Mouse (Mus musculus) embryonic facial prominence, embryonic 10.5 days (tissue): ENCODE data around the gene Camkmt. TPM values are rescaled to one million over a fixed set of nuclear protein-coding genes. Genes with fewer than 3 reads are reported as not detected.

Experiments used
- DNase-seq: peaks from one replicate; pipeline ENCODE4 v3.0.0-alpha.2; 2017; ENCODE audit warnings: low spot score
- H3K27ac ChIP-seq: fragments of 300-500 bp; sonication (generic); replicated peaks from 2 replicates; pipeline ENCODE4 v1.5.1; 2016; ENCODE audit warnings: mild to moderate bottlenecking
- H3K27me3 ChIP-seq: fragments of 300-500 bp; sonication (generic); replicated peaks from 2 replicates; pipeline ENCODE4 v1.6.1; 2016; ENCODE audit warnings: low read depth, mild to moderate bottlenecking; ENCODE audit not compliant: poor library complexity, severe bottlenecking
- H3K36me3 ChIP-seq: fragments of 300-500 bp; sonication (generic); replicated peaks from 2 replicates; pipeline ENCODE4 v1.6.1; 2016; ENCODE audit warnings: mild to moderate bottlenecking, moderate library complexity
- H3K4me1 ChIP-seq: fragments of 300-500 bp; sonication (generic); 2 replicates; pipeline ENCODE4 v1.6.1; 2016
- H3K4me3 ChIP-seq: fragments of 300-500 bp; sonication (generic); 2 replicates; pipeline ENCODE4 v1.5.1; 2016; ENCODE audit warnings: mild to moderate bottlenecking, moderate library complexity
- H3K9me3 ChIP-seq: fragments of 300-500 bp; sonication (generic); 2 replicates; pipeline ENCODE4 v1.6.1; 2016; ENCODE audit warnings: mild to moderate bottlenecking
- WGBS: fragments of 180-500 bp; shearing (Covaris S2); methylation state at CpG from one replicate; pipeline ENCODE4 v1.1.7; 2016; 5-methylcytosine and 5-hydroxymethylcytosine counted together
- polyA plus RNA-seq: library from polyadenylated mRNA; unstranded; fragments of >200 nt; fragmentation: Nextera tagmentation; extraction: Ambion mirVana; gene quantifications from 2 replicates; pipeline ENCODE4 v1.2.1, GENCODE M21; 2016

Camkmt gene
- polyA plus RNA-seq, 1 experiment from 2014 or later = 14.2 TPM

GRCm38 (mm10) chr17:85266831-85267422, 176.6 kb downstream of the Camkmt start:
- H3K4me3 ChIP-seq = no peak overlapping the region
- peaks cover 18% of the 10 kb centered on the region for H3K4me1 ChIP-seq
- no peak overlapping the region for H3K27ac ChIP-seq
- DNase-seq = no peak
- H3K36me3 ChIP-seq = no peaks in the 10 kb centered on the region
- 83% methylated on average over 12 of the region's 12 CpGs for WGBS
- H3K9me3 ChIP-seq = no peaks in the 10 kb centered on the region
- H3K27me3 ChIP-seq = no peaks in the 10 kb centered on the region

DNA sequence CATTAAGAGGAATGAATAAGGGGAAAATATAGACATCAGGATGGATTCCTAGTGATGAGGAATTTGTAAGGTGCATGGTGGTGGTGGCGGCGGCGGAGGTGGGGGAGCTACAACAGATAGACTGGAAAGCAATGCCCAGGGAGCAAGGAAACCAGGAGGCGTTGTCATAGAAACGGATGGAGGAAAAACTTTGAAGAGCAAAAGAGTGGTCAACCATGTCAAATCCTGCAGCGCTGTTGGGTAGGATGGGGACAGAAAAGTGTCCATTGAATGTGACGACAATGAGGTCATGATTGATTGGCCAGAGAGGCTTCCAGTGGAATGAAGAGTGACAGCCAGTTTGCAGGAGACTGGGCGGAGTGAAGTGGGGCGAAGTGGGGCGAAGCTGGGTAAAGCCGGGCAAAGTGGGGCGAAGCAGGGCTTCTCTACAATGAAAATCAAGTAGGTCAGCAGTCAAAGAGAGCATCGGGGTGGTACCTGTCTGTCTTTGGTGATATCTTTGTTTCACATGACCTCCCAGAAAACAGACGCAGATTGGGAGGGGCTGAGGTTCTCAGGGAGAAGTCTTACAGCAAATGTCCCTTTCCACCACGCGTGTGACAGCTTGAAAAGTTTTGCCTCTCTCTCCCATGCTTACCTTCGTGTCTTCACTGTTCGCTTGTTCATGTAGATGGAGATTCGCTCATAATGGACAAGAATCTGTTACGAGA, 181.3 kb downstream of the Camkmt start:
- 76% methylated on average over 20 of the region's 20 CpGs for WGBS
- Histone ChIP-seq H3K9me3 (no peaks in the 10 kb centered on the region), H3K4me3 (no peak overlapping the region), H3K27me3 (no peaks in the 10 kb centered on the region), H3K27ac (no peak overlapping the region), H3K4me1 (peaks cover 14% of the 10 kb centered on the region), H3K36me3 (no peaks in the 10 kb centered on the region)
- no peak for DNase-seq

GRCm38 (mm10) chr17:85279720-85280119, 189.4 kb downstream of the Camkmt start:
- no peaks in the 10 kb centered on the region for H3K9me3 ChIP-seq
- WGBS = 89% methylated on average over 7 of the region's 7 CpGs
- no peaks in the 10 kb centered on the region for H3K36me3 ChIP-seq
- H3K4me3 ChIP-seq = no peak overlapping the region
- H3K27ac ChIP-seq = no peak overlapping the region
- DNase-seq = no peak
- no peaks in the 10 kb centered on the region for H3K4me1 ChIP-seq
- no peaks in the 10 kb centered on the region for H3K27me3 ChIP-seq

DNA sequence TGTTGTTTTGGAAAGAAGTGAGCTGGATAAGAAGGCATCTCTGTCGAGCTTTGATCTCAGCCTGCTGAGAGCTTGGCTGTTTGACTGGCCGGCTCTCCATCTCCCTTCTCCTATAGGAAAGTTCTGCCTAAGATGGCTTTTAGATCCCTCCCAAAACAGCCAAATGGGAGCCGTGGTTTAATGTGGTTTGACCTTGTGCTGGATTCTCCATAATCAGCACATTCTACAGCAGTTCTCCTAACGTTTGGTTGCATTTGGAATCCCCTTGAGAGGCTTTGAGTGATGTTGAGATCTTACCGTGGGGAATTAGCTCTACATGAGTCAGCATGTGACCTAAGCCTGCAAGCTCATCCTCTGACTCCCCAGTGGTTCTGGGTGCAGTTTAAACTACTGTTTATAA, 192.1 kb downstream of the Camkmt start:
- WGBS = 73% methylated on average over 5 of the region's 5 CpGs
- H3K4me3 ChIP-seq = no peak overlapping the region
- H3K4me1 ChIP-seq = no peaks in the 10 kb centered on the region
- H3K27ac ChIP-seq = no peak overlapping the region
- no peaks in the 10 kb centered on the region for H3K27me3 ChIP-seq
- no peaks in the 10 kb centered on the region for H3K36me3 ChIP-seq
- no peaks in the 10 kb centered on the region for H3K9me3 ChIP-seq
- no peak for DNase-seq

- Histone ChIP-seq H3K27ac (no peak overlapping the region), H3K36me3 (no peaks in the 10 kb centered on the region), H3K27me3 (no peaks in the 10 kb centered on the region), H3K4me3 (no peak overlapping the region), H3K4me1 (peaks cover 4% of the 10 kb centered on the region; the same call in 1 of the 2 replicates), H3K9me3 (peaks cover 6% of the 10 kb centered on the region)
- no peak for DNase-seq
- 94% methylated on average over 4 of the region's 4 CpGs for WGBS
Measured at GRCm38 (mm10) chr17:85291154-85291553, 200.8 kb downstream of the Camkmt start.

- DNase-seq = no peak
- peaks cover 6% of the 10 kb centered on the region for H3K9me3 ChIP-seq
- no peak overlapping the region for H3K27ac ChIP-seq
- WGBS = 95% methylated on average over 5 of the region's 5 CpGs
- H3K36me3 ChIP-seq = no peaks in the 10 kb centered on the region
- H3K4me3 ChIP-seq = no peak overlapping the region
- no peaks in the 10 kb centered on the region for H3K27me3 ChIP-seq
- peaks cover 4% of the 10 kb centered on the region; the same call in 1 of the 2 replicates for H3K4me1 ChIP-seq
Measured at GRCm38 (mm10) chr17:85291601-85292000, 201.2 kb downstream of the Camkmt start.

GRCm38 (mm10) chr17:85292276-85292675, 201.9 kb downstream of the Camkmt start:
- H3K9me3 ChIP-seq = peaks cover 7% of the 10 kb centered on the region
- no peak overlapping the region for H3K27ac ChIP-seq
- DNase-seq = no peak
- H3K4me1 ChIP-seq = peaks cover 4% of the 10 kb centered on the region; the same call in 1 of the 2 replicates
- no peak overlapping the region for H3K4me3 ChIP-seq
- no peaks in the 10 kb centered on the region for H3K27me3 ChIP-seq
- no peaks in the 10 kb centered on the region for H3K36me3 ChIP-seq
- WGBS = 87% methylated on average over 6 of the region's 6 CpGs

DNA sequence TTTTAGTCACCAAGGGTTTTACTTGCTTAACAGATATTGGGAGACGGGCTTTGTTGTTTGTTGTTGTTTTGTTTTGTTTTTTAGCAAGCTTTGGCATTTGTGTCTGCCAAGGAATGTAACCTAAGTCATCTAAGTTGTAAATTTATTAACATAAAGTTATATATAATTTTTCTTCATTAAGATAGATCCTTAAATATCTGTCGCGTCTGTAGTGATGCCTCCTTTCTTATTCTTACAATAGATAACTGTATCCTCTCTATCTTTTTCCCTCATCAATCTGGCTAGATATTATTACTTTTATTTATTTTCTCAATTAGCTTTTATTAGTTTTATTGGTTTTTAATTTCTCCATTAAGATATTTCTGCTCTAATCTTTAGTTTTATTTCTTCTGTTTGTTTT, 213.3 kb downstream of the Camkmt start:
- no peak overlapping the region for H3K4me3 ChIP-seq
- no peaks in the 10 kb centered on the region for H3K4me1 ChIP-seq
- H3K27ac ChIP-seq = no peak overlapping the region
- no peaks in the 10 kb centered on the region for H3K27me3 ChIP-seq
- H3K36me3 ChIP-seq = no peaks in the 10 kb centered on the region
- no peaks in the 10 kb centered on the region for H3K9me3 ChIP-seq
- DNase-seq = no peak
- WGBS = 96% methylated on average over 3 of the region's 3 CpGs

DNA sequence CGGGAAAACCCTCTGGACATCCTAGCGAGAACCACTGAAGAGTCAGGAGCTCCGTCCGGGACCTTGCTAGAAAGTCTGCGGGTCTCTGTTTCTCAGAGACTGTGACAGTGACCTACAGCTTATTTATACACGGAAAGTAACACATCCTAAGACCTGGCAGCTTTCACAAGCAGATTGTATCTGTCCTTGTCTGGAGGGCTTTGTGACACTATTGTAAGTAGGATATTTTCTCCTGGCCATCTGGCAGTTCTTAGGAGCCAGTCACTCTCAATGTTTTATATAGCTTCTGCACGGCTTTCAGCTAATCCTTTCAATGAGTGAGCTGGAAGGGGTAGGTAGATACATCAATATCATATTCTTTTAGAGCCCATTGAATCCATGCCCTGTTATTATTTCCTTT, 218.2 kb downstream of the Camkmt start:
- no peaks in the 10 kb centered on the region for H3K4me1 ChIP-seq

DNA sequence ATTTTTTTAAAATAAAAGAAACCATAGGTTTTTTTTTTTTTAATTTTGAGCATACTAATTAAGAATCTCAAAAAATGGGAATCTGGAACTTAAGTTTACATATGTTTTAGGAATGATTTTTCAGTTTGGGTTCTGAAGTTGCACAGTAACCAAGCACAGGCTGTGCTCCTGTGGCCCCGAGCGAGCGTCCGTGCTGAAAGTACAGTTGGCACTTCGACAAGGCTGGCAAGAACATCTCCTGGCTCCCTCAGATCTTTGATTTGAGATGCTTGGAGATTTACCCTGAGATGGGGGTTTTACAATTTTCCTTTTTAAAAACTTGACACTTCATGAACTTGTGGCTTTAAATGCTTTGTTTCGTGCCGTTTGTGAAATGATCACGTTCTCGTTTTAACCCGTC, 218.7 kb downstream of the Camkmt start:
- H3K4me3 ChIP-seq = no peak overlapping the region
- no peaks in the 10 kb centered on the region for H3K27me3 ChIP-seq
- no peaks in the 10 kb centered on the region for H3K36me3 ChIP-seq
- H3K27ac ChIP-seq = no peak overlapping the region
- no peaks in the 10 kb centered on the region for H3K9me3 ChIP-seq
- no peak for DNase-seq
- 93% methylated on average over 10 of the region's 10 CpGs for WGBS
- no peaks in the 10 kb centered on the region for H3K4me1 ChIP-seq

More for the DNA sequence above, 218.2 kb downstream of the Camkmt start:
- H3K4me3 ChIP-seq = no peak overlapping the region
- no peaks in the 10 kb centered on the region for H3K9me3 ChIP-seq
- no peak overlapping the region for H3K27ac ChIP-seq
- H3K27me3 ChIP-seq = no peaks in the 10 kb centered on the region
- no peak for DNase-seq
- 90% methylated on average over 7 of the region's 7 CpGs for WGBS
- H3K36me3 ChIP-seq = no peaks in the 10 kb centered on the region

DNA sequence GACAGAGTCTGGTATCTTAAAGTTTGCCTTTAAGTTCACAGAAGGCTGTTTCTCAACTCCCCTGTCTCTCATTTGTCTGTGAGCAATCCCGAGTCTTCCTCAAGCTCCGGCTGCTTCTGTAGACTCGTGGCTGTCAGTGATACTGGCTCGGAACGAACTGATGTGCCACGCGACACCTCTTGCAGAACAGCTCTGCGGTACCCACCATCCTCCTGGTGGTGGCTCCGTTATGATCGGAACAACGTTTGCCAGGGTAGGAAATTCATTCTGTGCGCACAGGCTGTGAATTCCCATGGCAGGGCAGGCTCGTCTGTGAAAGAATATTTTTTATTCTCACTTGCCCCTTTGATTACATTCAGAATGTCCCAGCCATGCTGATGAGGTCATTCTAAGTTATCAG, 221.0 kb downstream of the Camkmt start:
- H3K4me3 ChIP-seq = no peak overlapping the region
- no peak overlapping the region for H3K27ac ChIP-seq
- DNase-seq = no peak
- 86% methylated on average over 13 of the region's 13 CpGs for WGBS
- no peaks in the 10 kb centered on the region for H3K9me3 ChIP-seq
- H3K4me1 ChIP-seq = no peaks in the 10 kb centered on the region
- H3K27me3 ChIP-seq = no peaks in the 10 kb centered on the region
- H3K36me3 ChIP-seq = no peaks in the 10 kb centered on the region

DNA sequence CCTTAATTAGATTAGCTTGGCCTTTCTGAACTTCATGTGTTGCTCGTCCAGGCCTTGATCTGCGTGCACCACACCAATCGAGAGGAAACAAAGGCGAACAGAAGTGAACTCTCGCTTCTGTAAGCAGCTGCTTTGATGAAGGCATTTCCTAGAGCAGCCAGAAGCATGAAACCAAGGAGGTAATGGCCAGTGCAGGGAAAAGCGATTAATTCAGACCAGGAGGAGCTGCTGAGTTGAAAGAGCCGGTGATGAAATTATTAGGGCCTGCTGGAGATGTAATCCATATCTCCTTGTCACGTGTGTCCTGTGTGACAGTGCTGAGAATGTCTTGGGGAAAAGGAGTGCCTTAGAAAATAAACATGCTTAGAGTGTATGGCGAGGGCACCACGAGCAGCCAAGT, 228.0 kb downstream of the Camkmt start:
- no peak overlapping the region for H3K27ac ChIP-seq
- peaks cover 10% of the 10 kb centered on the region for H3K4me1 ChIP-seq
- peak; percentile 21 for DNase-seq
- H3K9me3 ChIP-seq = no peaks in the 10 kb centered on the region
- 66% methylated on average over 10 of the region's 10 CpGs for WGBS
- H3K27me3 ChIP-seq = no peaks in the 10 kb centered on the region
- no peaks in the 10 kb centered on the region for H3K36me3 ChIP-seq
- H3K4me3 ChIP-seq = no peak overlapping the region

GRCm38 (mm10) chr17:85319779-85320300, 229.5 kb downstream of the Camkmt start:
- no peaks in the 10 kb centered on the region for H3K27me3 ChIP-seq
- no peak for DNase-seq
- no peaks in the 10 kb centered on the region for H3K9me3 ChIP-seq
- H3K27ac ChIP-seq = no peak overlapping the region
- H3K36me3 ChIP-seq = no peaks in the 10 kb centered on the region
- 74% methylated on average over 8 of the region's 8 CpGs for WGBS
- H3K4me1 ChIP-seq = peaks cover 10% of the 10 kb centered on the region
- no peak overlapping the region for H3K4me3 ChIP-seq
